Mouse (Mus musculus) kidney, adult 11 months (tissue): Measurements from ENCODE around the gene Slc23a3.

ENCODE experiments used
- DNase-seq: peaks from one replicate; pipeline ENCODE4 v3.0.0; 2022

Gene Slc23a3

GRCm38 (mm10) chr1:75136730-75137129, 3.0 kb upstream of the Slc23a3 start:
- DNase-seq, result no peak

- DNase-seq, result no peak
Observed at GRCm38 (mm10) chr1:75136293-75136692, 2.6 kb upstream of the Slc23a3 start.

GRCm38 (mm10) chr1:75128641-75129040, 5.0 kb downstream of the Slc23a3 start:
- no peak for DNase-seq

GRCm38 (mm10) chr1:75125418-75125817, 8.3 kb downstream of the Slc23a3 start:
- no peak for DNase-seq

GRCm38 (mm10) chr1:75124346-75125321, 9.1 kb downstream of the Slc23a3 start, which contains the start of gene Nhej1:
Nhej1 (minus strand) TSS chr1:75125200.
- DNase-seq, result peak; percentile 95

- no peak for DNase-seq
Observed at GRCm38 (mm10) chr1:75122211-75122610, 11.5 kb downstream of the Slc23a3 start.
